Mouse (Mus musculus): Measurements from ENCODE around the gene Pbx2.

The Pbx2 gene

GRCm38 (mm10) chr17:34604511-34605237, 13.6 kb downstream of the Pbx2 start:
- DNase-seq: peak in 1 of 2 experiments; percentile 61

- peak; percentile 99 for DNase-seq
Observed at GRCm38 (mm10) chr17:34605609-34606008, 14.5 kb downstream of the Pbx2 start.

- DNase-seq: no peak
Observed at GRCm38 (mm10) chr17:34606186-34607039, 15.3 kb downstream of the Pbx2 start.

GRCm38 (mm10) chr17:34607997-34608396, 16.9 kb downstream of the Pbx2 start:
- DNase-seq: peak; percentile 62 to 73

GRCm38 (mm10) chr17:34611050-34611449, 20.0 kb downstream of the Pbx2 start:
- peak in 1 of 2 experiments; percentile 58 for DNase-seq

GRCm38 (mm10) chr17:34613054-34613645, 22.1 kb downstream of the Pbx2 start:
- DNase-seq: no peak

GRCm38 (mm10) chr17:34613830-34614229, 22.8 kb downstream of the Pbx2 start:
- no peak for DNase-seq

GRCm38 (mm10) chr17:34615871-34616270, 24.8 kb downstream of the Pbx2 start, which contains the start of gene Egfl8:
Gene Egfl8 (minus strand): TSS chr17:34615971.
- DNase-seq: no peak

- DNase-seq: peak; percentile 78 to 79
Observed at GRCm38 (mm10) chr17:34618999-34619398, 27.9 kb downstream of the Pbx2 start.

GRCm38 (mm10) chr17:34621006-34621405, 29.9 kb downstream of the Pbx2 start:
- DNase-seq: no peak

- DNase-seq: no peak
Observed at GRCm38 (mm10) chr17:34623161-34623560, 32.1 kb downstream of the Pbx2 start.

GRCm38 (mm10) chr17:34624981-34625380, 33.9 kb downstream of the Pbx2 start:
- no peak for DNase-seq

GRCm38 (mm10) chr17:34626062-34626772, 35.2 kb downstream of the Pbx2 start:
- no peak for DNase-seq

GRCm38 (mm10) chr17:34626773-34627092, 35.7 kb downstream of the Pbx2 start:
- peak; percentile 52 to 63 for DNase-seq

GRCm38 (mm10) chr17:34627093-34627942, 36.3 kb downstream of the Pbx2 start:
- peak; percentile 90 to 91 for DNase-seq

- peak; percentile 83 to 90 for DNase-seq
Observed at GRCm38 (mm10) chr17:34627943-34628643, 37.0 kb downstream of the Pbx2 start, which contains the start of gene Ppt2. Gene Ppt2 (minus strand): TSS chr17:34628510.

- DNase-seq: peak in 1 of 2 experiments; percentile 26
Observed at GRCm38 (mm10) chr17:34628644-34628967, 37.5 kb downstream of the Pbx2 start.

- DNase-seq: peak; percentile 61 to 74
Observed at GRCm38 (mm10) chr17:34629221-34629751, 38.2 kb downstream of the Pbx2 start, which contains the start of gene Prrt1. Gene Prrt1 (plus strand): TSS chr17:34629533.

GRCm38 (mm10) chr17:34629796-34630603, 38.9 kb downstream of the Pbx2 start:
- DNase-seq: peak; percentile 82

- peak; percentile 73 to 74 for DNase-seq
Observed at GRCm38 (mm10) chr17:34630761-34631301, 39.8 kb downstream of the Pbx2 start.

Measured in cerebellum, postnatal 14 days (tissue).